Mouse (Mus musculus): Measurements from ENCODE around the gene Gimap3. TPM values are rescaled to one million over a fixed set of nuclear protein-coding genes. Genes with fewer than 3 reads are reported as not detected.

The Gimap3 gene
- polyA plus RNA-seq, 1 experiment from 2014 or later, result not detected

GRCm38 (mm10) chr6:48741273-48741672 lies 29.4 kb downstream of the Gimap3 start:
- Histone ChIP-seq H3K4me3 (no peak overlapping the region), H3K4me1 (peaks cover 9% of the 10 kb centered on the region; the same call in 1 of the 2 replicates), H3K27ac (no peak overlapping the region), H3K36me3 (ENCODE audit: poor library complexity, severe bottlenecking) (no peaks in the 10 kb centered on the region), H3K4me2 (no peak overlapping the region), H3K27me3 (peaks cover 43% of the 10 kb centered on the region), H3K9me3 (replicated peaks) (no peaks in the 10 kb centered on the region), H3K9ac (no peak overlapping the region)
- ATAC-seq, result no peak
- WGBS, result 28% methylated on average over 3 of the region's 3 CpGs

DNA sequence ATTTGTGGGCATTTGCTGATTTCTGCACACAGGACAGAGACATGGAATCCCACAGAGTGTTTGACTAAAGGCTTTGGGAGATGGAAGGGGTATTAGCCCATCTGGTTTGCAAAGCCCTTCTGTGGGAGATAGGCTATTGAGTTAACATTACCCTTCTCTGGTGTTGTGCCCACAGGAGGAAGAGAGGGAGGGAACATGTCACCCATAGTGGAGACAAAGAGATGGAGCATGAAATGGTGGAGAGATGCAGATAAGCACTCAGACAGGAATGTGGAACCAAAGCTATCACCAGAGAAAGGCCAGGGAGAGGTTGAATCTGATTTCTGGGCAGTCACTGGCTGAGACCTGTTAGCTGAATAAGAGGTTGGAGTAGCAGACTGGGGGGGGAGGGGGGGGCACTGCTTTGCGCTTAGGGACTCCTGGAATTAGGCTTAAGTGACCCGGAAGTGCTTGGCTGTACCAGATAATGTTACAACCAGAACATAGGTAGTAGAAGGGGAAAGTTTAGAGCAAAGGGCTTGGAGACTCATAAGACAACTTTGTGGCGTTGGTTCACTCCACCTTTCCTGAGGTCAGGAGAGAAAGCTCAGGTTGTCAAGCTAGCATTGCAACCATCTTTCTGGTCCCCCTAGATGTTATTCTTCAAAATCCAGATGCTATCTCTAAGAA lies 30.0 kb downstream of the Gimap3 start:
- Histone ChIP-seq H3K4me2 (no peak overlapping the region), H3K9ac (no peak overlapping the region), H3K27me3 (peaks cover 37% of the 10 kb centered on the region), H3K36me3 (ENCODE audit: poor library complexity, severe bottlenecking) (no peaks in the 10 kb centered on the region), H3K4me1 (peaks cover 9% of the 10 kb centered on the region; the same call in 1 of the 2 replicates), H3K9me3 (replicated peaks) (no peaks in the 10 kb centered on the region), H3K4me3 (no peak overlapping the region), H3K27ac (no peak overlapping the region)
- ATAC-seq, result no peak
- WGBS, result 92% methylated on average over 3 of the region's 3 CpGs

GRCm38 (mm10) chr6:48739780-48740055 lies 30.9 kb downstream of the Gimap3 start:
- Histone ChIP-seq H3K4me3 (no peak overlapping the region), H3K4me1 (peaks cover 9% of the 10 kb centered on the region; the same call in 1 of the 2 replicates), H3K36me3 (ENCODE audit: poor library complexity, severe bottlenecking) (no peaks in the 10 kb centered on the region), H3K4me2 (no peak overlapping the region), H3K9ac (no peak overlapping the region), H3K27me3 (peaks cover 35% of the 10 kb centered on the region), H3K27ac (no peak overlapping the region), H3K9me3 (replicated peaks) (no peaks in the 10 kb centered on the region)
- no peak for ATAC-seq
- WGBS, result 92% methylated on average over 3 of the region's 3 CpGs

DNA sequence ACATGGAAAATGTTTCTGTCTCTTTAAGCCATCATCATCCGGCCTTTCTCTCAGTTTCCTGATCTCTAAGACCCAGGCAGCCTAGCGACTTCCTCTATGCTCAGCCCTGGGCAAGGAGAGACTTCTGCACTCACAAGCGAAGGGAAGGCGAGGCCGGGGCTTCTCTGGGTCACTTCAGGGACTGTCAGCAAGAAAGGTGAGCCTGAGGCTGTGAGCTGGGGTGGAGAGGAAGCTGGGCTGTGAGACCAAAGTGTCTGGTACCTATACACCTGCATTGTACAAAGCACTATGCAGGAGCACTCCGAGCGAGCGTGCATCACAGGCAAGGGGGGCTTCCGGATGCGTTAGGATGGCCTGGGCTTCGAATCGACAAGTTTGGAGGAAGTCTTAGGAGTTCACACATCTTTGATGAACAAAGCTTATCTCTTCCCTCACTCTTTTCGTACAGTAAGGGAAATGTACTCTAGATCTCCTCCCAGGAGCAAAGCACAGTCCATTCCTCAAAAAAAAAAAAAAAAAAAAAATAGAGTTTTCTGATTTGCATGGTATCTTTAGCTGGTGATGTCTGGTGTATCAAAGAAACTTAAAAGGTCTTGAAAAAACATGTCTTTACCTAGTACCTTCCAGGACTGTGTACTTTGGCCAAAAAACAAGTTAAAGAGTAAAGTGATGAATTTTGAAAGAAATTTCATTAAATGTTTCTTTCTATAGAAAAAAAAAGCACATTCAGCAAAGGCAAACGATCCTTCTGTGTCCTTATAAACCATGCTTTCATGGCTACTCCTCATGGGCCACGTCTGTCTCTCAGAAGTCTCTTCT lies 31.5 kb downstream of the Gimap3 start, which contains the start of gene Gimap1:
Gene Gimap1, plus strand, starts transcription at position 94 of the 819 bp plus-strand sequence.
- 85% methylated on average over 15 of the region's 15 CpGs for WGBS
- ATAC-seq, result no peak

GRCm38 (mm10) chr6:48737688-48738087 lies 33.0 kb downstream of the Gimap3 start:
- H3K27ac ChIP-seq, result no peak overlapping the region
- peaks cover 5% of the 10 kb centered on the region; the same call in 1 of the 2 replicates for H3K4me1 ChIP-seq
- no peak overlapping the region for H3K4me3 ChIP-seq
- WGBS, result 94% methylated on average over 5 of the region's 5 CpGs
- H3K27me3 ChIP-seq, result peaks cover 24% of the 10 kb centered on the region
- H3K36me3 ChIP-seq (ENCODE audit: poor library complexity, severe bottlenecking), result no peaks in the 10 kb centered on the region
- no peak for ATAC-seq
- H3K9me3 ChIP-seq (replicated peaks), result no peaks in the 10 kb centered on the region
- no peak overlapping the region for H3K4me2 ChIP-seq
- no peak overlapping the region for H3K9ac ChIP-seq

More for the DNA sequence above, 31.5 kb downstream of the Gimap3 start, which contains the start of gene Gimap1:
- H3K9ac ChIP-seq, result no peak within 1 kb of the TSS
- no peak within 1 kb of the TSS for H3K4me2 ChIP-seq
- peaks cover 9% of the 10 kb centered on the region; the same call in 1 of the 2 replicates for H3K4me1 ChIP-seq
- H3K27me3 ChIP-seq, result peaks cover 34% of the 10 kb centered on the region
- H3K36me3 ChIP-seq (ENCODE audit: poor library complexity, severe bottlenecking), result no peaks in the 10 kb centered on the region
- H3K9me3 ChIP-seq (replicated peaks), result no peaks in the 10 kb centered on the region
- no peak within 1 kb of the TSS for H3K27ac ChIP-seq
- no peak within 1 kb of the TSS for H3K4me3 ChIP-seq

GRCm38 (mm10) chr6:48737053-48737452 lies 33.6 kb downstream of the Gimap3 start:
- no peak overlapping the region for H3K27ac ChIP-seq
- peaks cover 18% of the 10 kb centered on the region for H3K27me3 ChIP-seq
- H3K4me1 ChIP-seq, result no peaks in the 10 kb centered on the region
- ATAC-seq, result no peak
- H3K4me3 ChIP-seq, result no peak overlapping the region
- 85% methylated on average over 2 of the region's 2 CpGs for WGBS
- no peak overlapping the region for H3K4me2 ChIP-seq
- no peak overlapping the region for H3K9ac ChIP-seq
- no peaks in the 10 kb centered on the region for H3K36me3 ChIP-seq (ENCODE audit: poor library complexity, severe bottlenecking)
- H3K9me3 ChIP-seq (replicated peaks), result no peaks in the 10 kb centered on the region

DNA sequence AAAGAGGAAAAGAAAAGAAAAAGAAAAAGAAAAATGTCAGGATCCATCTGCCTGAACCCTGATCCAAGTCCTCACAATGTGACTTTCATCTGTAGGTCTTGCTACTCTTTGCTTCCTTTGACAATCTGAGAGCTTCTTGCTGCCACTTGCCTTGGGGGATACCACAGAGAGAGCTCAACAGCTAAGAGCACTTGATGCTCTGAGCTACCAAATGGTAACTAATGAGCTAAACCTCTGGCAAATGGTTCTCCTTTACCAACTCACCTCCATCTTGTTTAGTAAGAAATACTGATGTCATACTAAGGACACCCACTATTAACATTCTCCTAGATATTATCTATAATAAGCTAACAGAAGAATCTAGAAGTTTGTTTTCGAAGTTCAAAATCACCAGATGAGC lies 37.0 kb downstream of the Gimap3 start:
- no peak overlapping the region for H3K4me3 ChIP-seq
- no peak for ATAC-seq
- WGBS, result 82% methylated on average over 1 of the region's 1 CpGs
- H3K4me2 ChIP-seq, result no peak overlapping the region
- H3K27ac ChIP-seq, result no peak overlapping the region
- H3K9me3 ChIP-seq (replicated peaks), result no peaks in the 10 kb centered on the region
- H3K36me3 ChIP-seq (ENCODE audit: poor library complexity, severe bottlenecking), result no peaks in the 10 kb centered on the region
- no peaks in the 10 kb centered on the region for H3K4me1 ChIP-seq
- no peaks in the 10 kb centered on the region for H3K27me3 ChIP-seq
- H3K9ac ChIP-seq, result no peak overlapping the region

DNA sequence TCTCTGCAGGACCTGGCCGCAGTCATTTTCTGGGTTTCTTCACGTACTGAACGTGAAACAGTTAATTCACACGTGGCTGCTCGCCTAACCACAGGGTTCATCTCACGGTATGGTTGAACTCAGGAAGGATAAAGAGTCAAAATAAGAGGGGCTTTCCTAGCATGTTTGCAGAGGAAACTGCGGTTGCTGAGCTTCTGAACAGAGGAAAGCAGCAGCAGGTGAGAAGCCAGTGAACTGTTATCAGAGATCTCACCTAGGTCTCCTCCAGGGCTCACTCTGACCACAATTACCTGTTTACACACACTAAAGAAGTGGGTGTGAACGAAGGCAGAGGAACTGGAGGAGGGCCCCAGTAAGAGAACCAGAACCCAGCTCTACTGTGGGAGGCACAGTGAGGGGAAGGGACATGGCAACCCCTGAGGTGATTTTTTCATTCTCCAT lies 37.8 kb downstream of the Gimap3 start:
- no peak for ATAC-seq
- 60% methylated on average over 8 of the region's 8 CpGs for WGBS
- no peaks in the 10 kb centered on the region for H3K9me3 ChIP-seq (replicated peaks)
- no peak overlapping the region for H3K4me2 ChIP-seq
- H3K9ac ChIP-seq, result no peak overlapping the region
- no peaks in the 10 kb centered on the region for H3K4me1 ChIP-seq
- no peak overlapping the region for H3K4me3 ChIP-seq
- H3K27ac ChIP-seq, result no peak overlapping the region
- H3K36me3 ChIP-seq (ENCODE audit: poor library complexity, severe bottlenecking), result no peaks in the 10 kb centered on the region
- no peaks in the 10 kb centered on the region for H3K27me3 ChIP-seq

DNA sequence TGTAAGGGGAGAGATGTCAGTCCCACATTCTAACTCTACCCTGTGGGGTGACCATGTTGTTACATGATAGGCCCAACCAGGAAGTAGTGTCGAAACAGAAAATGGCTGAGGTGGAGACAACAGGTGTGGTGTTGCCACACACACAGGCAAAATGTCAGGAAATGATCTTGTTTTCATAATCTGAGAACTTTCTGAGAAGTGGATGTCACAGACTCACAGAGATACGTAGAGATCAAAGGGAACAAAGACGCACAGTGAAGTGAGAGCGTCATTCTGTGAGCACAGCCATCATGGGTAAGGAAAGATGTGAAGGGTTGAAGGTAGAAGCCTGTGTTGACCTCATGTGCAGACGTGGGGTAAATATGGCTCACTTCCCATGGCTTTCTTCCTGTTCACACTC lies 42.9 kb downstream of the Gimap3 start:
- Histone ChIP-seq H3K4me1 (peaks cover 4% of the 10 kb centered on the region; the same call in 1 of the 2 replicates), H3K27me3 (no peaks in the 10 kb centered on the region), H3K4me3 (no peak overlapping the region), H3K27ac (no peak overlapping the region), H3K36me3 (ENCODE audit: poor library complexity, severe bottlenecking) (no peaks in the 10 kb centered on the region), H3K9ac (no peak overlapping the region), H3K4me2 (no peak overlapping the region), H3K9me3 (replicated peaks) (no peaks in the 10 kb centered on the region)
- ATAC-seq, result no peak
- 90% methylated on average over 5 of the region's 5 CpGs for WGBS

- WGBS, result 0% methylated on average over 1 of the region's 1 CpGs
- H3K4me3 ChIP-seq, result no peak overlapping the region
- no peak overlapping the region for H3K4me2 ChIP-seq
- no peak overlapping the region for H3K9ac ChIP-seq
- no peak overlapping the region for H3K27ac ChIP-seq
- H3K9me3 ChIP-seq (replicated peaks), result no peaks in the 10 kb centered on the region
- no peaks in the 10 kb centered on the region for H3K36me3 ChIP-seq (ENCODE audit: poor library complexity, severe bottlenecking)
- ATAC-seq, result no peak
- peaks cover 4% of the 10 kb centered on the region; the same call in 1 of the 2 replicates for H3K4me1 ChIP-seq
- H3K27me3 ChIP-seq, result no peaks in the 10 kb centered on the region
Measured at GRCm38 (mm10) chr6:48725476-48725875, 45.2 kb downstream of the Gimap3 start.

DNA sequence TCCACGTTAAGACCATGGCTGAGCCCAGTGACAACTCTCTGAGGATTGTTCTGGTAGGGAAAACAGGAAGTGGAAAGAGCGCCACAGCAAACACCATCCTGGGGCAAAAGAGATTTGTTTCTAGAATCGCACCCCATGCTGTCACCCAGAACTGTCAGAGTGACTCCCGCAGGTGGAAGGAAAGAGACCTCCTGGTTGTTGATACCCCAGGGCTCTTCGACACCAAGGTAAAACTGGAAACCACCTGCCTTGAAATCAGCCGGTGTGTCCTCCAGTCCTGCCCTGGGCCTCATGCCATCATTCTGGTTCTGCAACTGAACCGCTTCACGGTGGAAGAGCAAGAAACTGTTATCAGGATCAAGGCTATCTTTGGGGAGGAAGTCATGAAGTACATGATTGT lies 47.2 kb downstream of the Gimap3 start:
- H3K4me3 ChIP-seq, result no peak overlapping the region
- no peak overlapping the region for H3K9ac ChIP-seq
- no peaks in the 10 kb centered on the region for H3K9me3 ChIP-seq (replicated peaks)
- H3K4me2 ChIP-seq, result no peak overlapping the region
- WGBS, result 91% methylated on average over 8 of the region's 8 CpGs
- ATAC-seq, result no peak
- H3K36me3 ChIP-seq (ENCODE audit: poor library complexity, severe bottlenecking), result no peaks in the 10 kb centered on the region
- no peaks in the 10 kb centered on the region for H3K27me3 ChIP-seq
- H3K4me1 ChIP-seq, result peaks cover 4% of the 10 kb centered on the region; the same call in 1 of the 2 replicates
- no peak overlapping the region for H3K27ac ChIP-seq

- peaks cover under 1% of the 10 kb centered on the region; the same call in 1 of the 2 replicates for H3K4me1 ChIP-seq
- H3K9me3 ChIP-seq (replicated peaks), result no peaks in the 10 kb centered on the region
- H3K4me2 ChIP-seq, result no peak overlapping the region
- no peak overlapping the region for H3K9ac ChIP-seq
- ATAC-seq, result no peak
- no peak overlapping the region for H3K27ac ChIP-seq
- no peaks in the 10 kb centered on the region for H3K36me3 ChIP-seq (ENCODE audit: poor library complexity, severe bottlenecking)
- no peak overlapping the region for H3K4me3 ChIP-seq
- H3K27me3 ChIP-seq, result no peaks in the 10 kb centered on the region
- 83% methylated on average over 4 of the region's 4 CpGs for WGBS
Measured at GRCm38 (mm10) chr6:48720326-48720725, 50.3 kb downstream of the Gimap3 start.

All from forebrain, embryonic 13.5 days (tissue).